Mouse (Mus musculus): Measurements from ENCODE around the gene Sp8. TPM values are rescaled to one million over a fixed set of nuclear protein-coding genes. Genes with fewer than 3 reads are reported as not detected.

Gene Sp8
- polyA plus RNA-seq, 1 experiment from 2014 or later, result not detected

GRCm38 (mm10) chr12:118847381-118847780 is 1.3 kb downstream of the Sp8 start:
- no peak overlapping the region for H3K9ac ChIP-seq (replicated peaks)
- WGBS (ENCODE audit: insufficient replicate concordance), result under 1% methylated on average over 17 of the region's 17 CpGs
- no peak for TF ChIP-seq CTCF (IDR thresholded peaks at IDR 0.05; ENCODE audit: low read depth)
- TF ChIP-seq EP300 (IDR thresholded peaks at IDR 0.05; ENCODE audit: low read depth), result no peak
- DNase-seq (no peak), ATAC-seq (no peak)
- peak overlapping the region; percentile 53 for H3K4me3 ChIP-seq (ENCODE audit: low read depth, low read length)
- peak overlapping the region; percentile 82 for H3K4me2 ChIP-seq (ENCODE audit: low read depth, low read length)
- peaks cover 96% of the 10 kb centered on the region for H3K27me3 ChIP-seq (ENCODE audit: insufficient read depth, low read length)
- H3K36me3 ChIP-seq (replicated peaks; ENCODE audit: insufficient read depth, low read length), result no peaks in the 10 kb centered on the region
- H3K9me3 ChIP-seq (ENCODE audit: low read length), result no peaks in the 10 kb centered on the region
- H3K27ac ChIP-seq (ENCODE audit: low read depth), result no peak overlapping the region
- H3K4me1 ChIP-seq (ENCODE audit: insufficient read depth), result peaks cover 20% of the 10 kb centered on the region

GRCm38 (mm10) chr12:118847861-118848495 is 1.8 kb downstream of the Sp8 start:
- WGBS (ENCODE audit: insufficient replicate concordance), result 2% methylated on average over 23 of the region's 23 CpGs
- no peak for ATAC-seq

GRCm38 (mm10) chr12:118848496-118849202 is 2.5 kb downstream of the Sp8 start:
- Histone ChIP-seq H3K27ac (ENCODE audit: low read depth) (no peak overlapping the region), H3K4me2 (ENCODE audit: low read depth, low read length) (peak overlapping the region; percentile 82), H3K4me3 (ENCODE audit: low read depth, low read length) (peak overlapping the region; percentile 53), H3K4me1 (ENCODE audit: insufficient read depth) (peaks cover 20% of the 10 kb centered on the region), H3K9me3 (ENCODE audit: low read length) (no peaks in the 10 kb centered on the region), H3K36me3 (replicated peaks; ENCODE audit: insufficient read depth, low read length) (no peaks in the 10 kb centered on the region), H3K9ac (replicated peaks) (no peak overlapping the region), H3K27me3 (ENCODE audit: insufficient read depth, low read length) (peaks cover 95% of the 10 kb centered on the region)
- DNase-seq (peak; percentile 29), ATAC-seq (peak; percentile 25; the same call in 1 of the 2 replicates)
- TF ChIP-seq EP300 (IDR thresholded peaks at IDR 0.05; ENCODE audit: low read depth), result no peak
- 0 out of 2 replicates have a peak, but pooled peaks have one; percentile 13 for TF ChIP-seq CTCF (IDR thresholded peaks at IDR 0.05; ENCODE audit: low read depth)
- WGBS (ENCODE audit: insufficient replicate concordance), result 3% methylated on average over 67 of the region's 80 CpGs

More at GRCm38 (mm10) chr12:118847861-118848495, 1.8 kb downstream of the Sp8 start:
- Histone ChIP-seq H3K4me3 (ENCODE audit: low read depth, low read length) (peak overlapping the region; percentile 53), H3K27me3 (ENCODE audit: insufficient read depth, low read length) (peaks cover 95% of the 10 kb centered on the region), H3K9ac (replicated peaks) (no peak overlapping the region), H3K27ac (ENCODE audit: low read depth) (no peak overlapping the region), H3K4me2 (ENCODE audit: low read depth, low read length) (peak overlapping the region; percentile 82), H3K4me1 (ENCODE audit: insufficient read depth) (peaks cover 20% of the 10 kb centered on the region), H3K36me3 (replicated peaks; ENCODE audit: insufficient read depth, low read length) (no peaks in the 10 kb centered on the region), H3K9me3 (ENCODE audit: low read length) (no peaks in the 10 kb centered on the region)
- no peak for TF ChIP-seq EP300 (IDR thresholded peaks at IDR 0.05; ENCODE audit: low read depth)
- no peak for TF ChIP-seq CTCF (IDR thresholded peaks at IDR 0.05; ENCODE audit: low read depth)
- peak; percentile 19 for DNase-seq

GRCm38 (mm10) chr12:118849203-118849861 is 3.2 kb downstream of the Sp8 start:
- Histone ChIP-seq H3K9me3 (ENCODE audit: low read length) (no peaks in the 10 kb centered on the region), H3K4me3 (ENCODE audit: low read depth, low read length) (peak overlapping the region; percentile 53), H3K36me3 (replicated peaks; ENCODE audit: insufficient read depth, low read length) (no peaks in the 10 kb centered on the region), H3K27me3 (ENCODE audit: insufficient read depth, low read length) (peaks cover 95% of the 10 kb centered on the region), H3K4me2 (ENCODE audit: low read depth, low read length) (peak overlapping the region; percentile 82), H3K9ac (replicated peaks) (no peak overlapping the region), H3K27ac (ENCODE audit: low read depth) (no peak overlapping the region), H3K4me1 (ENCODE audit: insufficient read depth) (peaks cover 20% of the 10 kb centered on the region)
- peak; percentile 28 for DNase-seq
- 2% methylated on average over 74 of the region's 78 CpGs for WGBS (ENCODE audit: insufficient replicate concordance)
- peak; percentile 15; the same call in 1 of the 2 replicates for ATAC-seq
- TF ChIP-seq CTCF (IDR thresholded peaks at IDR 0.05; ENCODE audit: low read depth), result no peak
- no peak for TF ChIP-seq EP300 (IDR thresholded peaks at IDR 0.05; ENCODE audit: low read depth)

DNA sequence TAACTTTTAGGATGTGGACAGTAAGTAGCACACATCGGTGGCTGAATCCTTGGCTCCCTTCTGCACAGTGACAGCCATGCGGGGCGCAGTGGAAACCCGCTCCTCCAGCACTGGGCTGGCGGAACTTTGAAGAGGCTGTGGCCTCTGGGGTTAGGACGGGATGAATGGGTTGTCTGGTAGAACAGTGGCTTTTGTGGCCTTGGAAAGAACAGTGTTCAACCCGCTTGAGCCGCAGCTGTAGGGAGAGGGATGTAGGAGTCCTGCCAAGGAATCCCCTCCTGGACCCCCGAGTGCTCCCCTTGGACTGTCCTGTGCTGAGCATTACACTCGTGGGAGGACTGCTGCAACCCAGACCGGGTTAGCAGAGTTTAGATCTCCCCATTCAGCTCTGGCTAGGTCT is 3.9 kb downstream of the Sp8 start:
- no peak overlapping the region for H3K9ac ChIP-seq (replicated peaks)
- WGBS (ENCODE audit: insufficient replicate concordance), result 2% methylated on average over 11 of the region's 11 CpGs
- H3K4me3 ChIP-seq (ENCODE audit: low read depth, low read length), result no peak overlapping the region
- H3K4me2 ChIP-seq (ENCODE audit: low read depth, low read length), result no peak overlapping the region
- H3K4me1 ChIP-seq (ENCODE audit: insufficient read depth), result peaks cover 20% of the 10 kb centered on the region
- TF ChIP-seq EP300 (IDR thresholded peaks at IDR 0.05; ENCODE audit: low read depth) (no peak), CTCF (IDR thresholded peaks at IDR 0.05; ENCODE audit: low read depth) (no peak)
- H3K36me3 ChIP-seq (replicated peaks; ENCODE audit: insufficient read depth, low read length), result no peaks in the 10 kb centered on the region
- H3K9me3 ChIP-seq (ENCODE audit: low read length), result no peaks in the 10 kb centered on the region
- H3K27me3 ChIP-seq (ENCODE audit: insufficient read depth, low read length), result peaks cover 95% of the 10 kb centered on the region
- H3K27ac ChIP-seq (ENCODE audit: low read depth), result no peak overlapping the region
- DNase-seq (peak; percentile 13), ATAC-seq (no peak)

DNA sequence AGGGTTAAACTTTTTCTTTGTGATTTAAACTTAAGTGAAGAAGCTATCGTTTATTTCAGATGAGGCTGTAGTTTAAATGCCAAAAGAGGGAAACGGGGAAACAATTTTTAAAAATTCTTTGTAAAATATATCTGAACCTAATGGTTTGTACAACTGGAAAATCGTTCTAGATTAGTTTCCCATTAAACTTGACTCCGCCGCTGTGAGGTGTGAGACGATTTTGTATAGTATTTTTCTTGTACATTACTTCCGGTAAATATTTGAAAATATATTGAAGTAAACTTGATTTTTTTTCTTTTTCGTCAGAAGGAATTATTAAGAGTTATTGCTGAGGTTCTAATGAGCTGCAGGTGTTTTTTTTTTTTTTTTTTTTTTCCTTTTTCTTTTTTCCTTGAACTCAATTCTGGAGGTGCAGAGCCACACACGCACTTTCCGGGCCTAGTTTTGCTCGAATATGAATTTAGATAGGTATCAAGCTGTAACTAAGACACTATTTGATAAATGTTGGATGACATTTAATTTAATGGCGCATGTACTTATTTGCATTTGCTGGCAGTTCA is 4.8 kb downstream of the Sp8 start:
- WGBS (ENCODE audit: insufficient replicate concordance), result 31% methylated on average over 12 of the region's 12 CpGs
- no peaks in the 10 kb centered on the region for H3K9me3 ChIP-seq (ENCODE audit: low read length)
- DNase-seq, result no peak
- no peak for ATAC-seq
- H3K27ac ChIP-seq (ENCODE audit: low read depth), result no peak overlapping the region
- H3K4me2 ChIP-seq (ENCODE audit: low read depth, low read length), result no peak overlapping the region
- TF ChIP-seq EP300 (IDR thresholded peaks at IDR 0.05; ENCODE audit: low read depth) (no peak), CTCF (IDR thresholded peaks at IDR 0.05; ENCODE audit: low read depth) (no peak)
- H3K36me3 ChIP-seq (replicated peaks; ENCODE audit: insufficient read depth, low read length), result no peaks in the 10 kb centered on the region
- H3K27me3 ChIP-seq (ENCODE audit: insufficient read depth, low read length), result peaks cover 86% of the 10 kb centered on the region
- no peak overlapping the region for H3K4me3 ChIP-seq (ENCODE audit: low read depth, low read length)
- H3K4me1 ChIP-seq (ENCODE audit: insufficient read depth), result peaks cover 20% of the 10 kb centered on the region
- H3K9ac ChIP-seq (replicated peaks), result no peak overlapping the region
